Mouse (Mus musculus): ENCODE data around the gene Vmn1r214. TPM values are rescaled to one million over a fixed set of nuclear protein-coding genes. Genes with fewer than 3 reads are reported as not detected.

Gene Vmn1r214
- not detected in 2 replicates for polyA plus RNA-seq (2015; fragmentation: Nextera tagmentation; extraction: Ambion mirVana)

- no peak within 1 kb of the TSS for H3K4me3 ChIP-seq (ENCODE audit: low read depth, low read length)
- H3K4me1 ChIP-seq (ENCODE audit: control insufficient read depth, low read depth, low read length), result no peaks in the 10 kb centered on the region
- 67% methylated on average over 3 of the region's 3 CpGs for WGBS (ENCODE audit: insufficient replicate concordance)
These were observed at the start of gene Vmn1r214 for GRCm38 (mm10) chr13:23030118-23030517. Gene Vmn1r214 (plus strand): TSS chr13:23030418.

GRCm38 (mm10) chr13:22990214-22990891 lies 39.9 kb upstream of the Vmn1r214 start:
- H3K27ac ChIP-seq (ENCODE audit: low read length), result no peak overlapping the region
- no peak overlapping the region for H3K4me3 ChIP-seq (ENCODE audit: low read depth, low read length)
- no peak overlapping the region for H3K9ac ChIP-seq (ENCODE audit: low read depth, low read length)
- WGBS (ENCODE audit: insufficient replicate concordance), result 63% methylated on average over 11 of the region's 11 CpGs
- no peaks in the 10 kb centered on the region for H3K4me1 ChIP-seq (ENCODE audit: control insufficient read depth, low read depth, low read length)
- H3K27me3 ChIP-seq (ENCODE audit: control insufficient read depth, insufficient read depth, low read depth, low read length), result no peaks in the 10 kb centered on the region
- H3K9me3 ChIP-seq (replicated peaks; ENCODE audit: control insufficient read depth, low read length), result no peaks in the 10 kb centered on the region
- ATAC-seq (ENCODE audit: low read depth), result no peak
- no peaks in the 10 kb centered on the region for H3K36me3 ChIP-seq (ENCODE audit: control insufficient read depth, insufficient read depth)
- no peak overlapping the region for H3K4me2 ChIP-seq (ENCODE audit: low read depth, low read length)

More at GRCm38 (mm10) chr13:23030118-23030517, at the start of gene Vmn1r214:
- Histone ChIP-seq H3K27me3 (ENCODE audit: control insufficient read depth, insufficient read depth, low read depth, low read length) (no peaks in the 10 kb centered on the region), H3K27ac (ENCODE audit: low read length) (no peak within 1 kb of the TSS), H3K9ac (ENCODE audit: low read depth, low read length) (no peak within 1 kb of the TSS), H3K9me3 (replicated peaks; ENCODE audit: control insufficient read depth, low read length) (no peaks in the 10 kb centered on the region), H3K4me2 (ENCODE audit: low read depth, low read length) (no peak within 1 kb of the TSS), H3K36me3 (ENCODE audit: control insufficient read depth, insufficient read depth) (no peaks in the 10 kb centered on the region)
- ATAC-seq (ENCODE audit: low read depth), result no peak

GRCm38 (mm10) chr13:22992178-22992700 lies 38.0 kb upstream of the Vmn1r214 start:
- no peak for ATAC-seq (ENCODE audit: low read depth)
- H3K27me3 ChIP-seq (ENCODE audit: control insufficient read depth, insufficient read depth, low read depth, low read length), result no peaks in the 10 kb centered on the region
- no peak overlapping the region for H3K4me3 ChIP-seq (ENCODE audit: low read depth, low read length)
- H3K9ac ChIP-seq (ENCODE audit: low read depth, low read length), result no peak overlapping the region
- H3K9me3 ChIP-seq (replicated peaks; ENCODE audit: control insufficient read depth, low read length), result no peaks in the 10 kb centered on the region
- H3K27ac ChIP-seq (ENCODE audit: low read length), result no peak overlapping the region
- no peaks in the 10 kb centered on the region for H3K36me3 ChIP-seq (ENCODE audit: control insufficient read depth, insufficient read depth)
- H3K4me2 ChIP-seq (ENCODE audit: low read depth, low read length), result no peak overlapping the region
- WGBS (ENCODE audit: insufficient replicate concordance), result 39% methylated on average over 1 of the region's 1 CpGs
- H3K4me1 ChIP-seq (ENCODE audit: control insufficient read depth, low read depth, low read length), result no peaks in the 10 kb centered on the region

- no peak overlapping the region for H3K27ac ChIP-seq (ENCODE audit: low read length)
- H3K9ac ChIP-seq (ENCODE audit: low read depth, low read length), result no peak overlapping the region
- WGBS (ENCODE audit: insufficient replicate concordance), result 53% methylated on average over 2 of the region's 2 CpGs
- H3K36me3 ChIP-seq (ENCODE audit: control insufficient read depth, insufficient read depth), result no peaks in the 10 kb centered on the region
- no peaks in the 10 kb centered on the region for H3K9me3 ChIP-seq (replicated peaks; ENCODE audit: control insufficient read depth, low read length)
- no peak overlapping the region for H3K4me2 ChIP-seq (ENCODE audit: low read depth, low read length)
- no peaks in the 10 kb centered on the region for H3K4me1 ChIP-seq (ENCODE audit: control insufficient read depth, low read depth, low read length)
- no peak overlapping the region for H3K4me3 ChIP-seq (ENCODE audit: low read depth, low read length)
- no peaks in the 10 kb centered on the region for H3K27me3 ChIP-seq (ENCODE audit: control insufficient read depth, insufficient read depth, low read depth, low read length)
- ATAC-seq (ENCODE audit: low read depth), result no peak
These were observed 37.5 kb upstream of the Vmn1r214 start for GRCm38 (mm10) chr13:22992721-22993120.

GRCm38 (mm10) chr13:23007356-23007755 lies 22.9 kb upstream of the Vmn1r214 start, which contains the start of gene Vmn1r213:
Gene Vmn1r213 (plus strand): TSS chr13:23007656.
- H3K4me1 ChIP-seq (ENCODE audit: control insufficient read depth, low read depth, low read length), result no peaks in the 10 kb centered on the region
- no peak within 1 kb of the TSS for H3K4me3 ChIP-seq (ENCODE audit: low read depth, low read length)
- no peak within 1 kb of the TSS for H3K4me2 ChIP-seq (ENCODE audit: low read depth, low read length)
- no peaks in the 10 kb centered on the region for H3K9me3 ChIP-seq (replicated peaks; ENCODE audit: control insufficient read depth, low read length)
- H3K27me3 ChIP-seq (ENCODE audit: control insufficient read depth, insufficient read depth, low read depth, low read length), result no peaks in the 10 kb centered on the region
- H3K9ac ChIP-seq (ENCODE audit: low read depth, low read length), result no peak within 1 kb of the TSS
- WGBS (ENCODE audit: insufficient replicate concordance), result 50% methylated on average over 1 of the region's 1 CpGs
- no peak for ATAC-seq (ENCODE audit: low read depth)
- H3K27ac ChIP-seq (ENCODE audit: low read length), result no peak within 1 kb of the TSS
- no peaks in the 10 kb centered on the region for H3K36me3 ChIP-seq (ENCODE audit: control insufficient read depth, insufficient read depth)

GRCm38 (mm10) chr13:23018158-23018557 lies 12.1 kb upstream of the Vmn1r214 start:
- Histone ChIP-seq H3K9me3 (replicated peaks; ENCODE audit: control insufficient read depth, low read length) (no peaks in the 10 kb centered on the region), H3K4me1 (ENCODE audit: control insufficient read depth, low read depth, low read length) (no peaks in the 10 kb centered on the region), H3K27ac (ENCODE audit: low read length) (no peak overlapping the region), H3K4me3 (ENCODE audit: low read depth, low read length) (no peak overlapping the region), H3K9ac (ENCODE audit: low read depth, low read length) (no peak overlapping the region), H3K4me2 (ENCODE audit: low read depth, low read length) (no peak overlapping the region), H3K36me3 (ENCODE audit: control insufficient read depth, insufficient read depth) (no peaks in the 10 kb centered on the region), H3K27me3 (ENCODE audit: control insufficient read depth, insufficient read depth, low read depth, low read length) (no peaks in the 10 kb centered on the region)
- no peak for ATAC-seq (ENCODE audit: low read depth)

GRCm38 (mm10) chr13:23024812-23025211 lies 5.4 kb upstream of the Vmn1r214 start:
- ATAC-seq (ENCODE audit: low read depth), result no peak
- Histone ChIP-seq H3K4me3 (ENCODE audit: low read depth, low read length) (no peak overlapping the region), H3K27ac (ENCODE audit: low read length) (no peak overlapping the region), H3K9me3 (replicated peaks; ENCODE audit: control insufficient read depth, low read length) (no peaks in the 10 kb centered on the region), H3K27me3 (ENCODE audit: control insufficient read depth, insufficient read depth, low read depth, low read length) (no peaks in the 10 kb centered on the region), H3K4me2 (ENCODE audit: low read depth, low read length) (no peak overlapping the region), H3K9ac (ENCODE audit: low read depth, low read length) (no peak overlapping the region), H3K36me3 (ENCODE audit: control insufficient read depth, insufficient read depth) (no peaks in the 10 kb centered on the region), H3K4me1 (ENCODE audit: control insufficient read depth, low read depth, low read length) (no peaks in the 10 kb centered on the region)

GRCm38 (mm10) chr13:23057778-23058177 lies 27.6 kb downstream of the Vmn1r214 start:
- ATAC-seq (ENCODE audit: low read depth), result no peak
- WGBS (ENCODE audit: insufficient replicate concordance), result 20% methylated on average over 1 of the region's 1 CpGs
- H3K4me2 ChIP-seq (ENCODE audit: low read depth, low read length), result no peak overlapping the region
- H3K36me3 ChIP-seq (ENCODE audit: control insufficient read depth, insufficient read depth), result no peaks in the 10 kb centered on the region
- no peaks in the 10 kb centered on the region for H3K27me3 ChIP-seq (ENCODE audit: control insufficient read depth, insufficient read depth, low read depth, low read length)
- no peak overlapping the region for H3K27ac ChIP-seq (ENCODE audit: low read length)
- no peak overlapping the region for H3K9ac ChIP-seq (ENCODE audit: low read depth, low read length)
- H3K9me3 ChIP-seq (replicated peaks; ENCODE audit: control insufficient read depth, low read length), result no peaks in the 10 kb centered on the region
- no peaks in the 10 kb centered on the region for H3K4me1 ChIP-seq (ENCODE audit: control insufficient read depth, low read depth, low read length)
- no peak overlapping the region for H3K4me3 ChIP-seq (ENCODE audit: low read depth, low read length)

- H3K9me3 ChIP-seq (replicated peaks; ENCODE audit: control insufficient read depth, low read length), result no peaks in the 10 kb centered on the region
- ATAC-seq (ENCODE audit: low read depth), result no peak
- H3K36me3 ChIP-seq (ENCODE audit: control insufficient read depth, insufficient read depth), result no peaks in the 10 kb centered on the region
- H3K4me1 ChIP-seq (ENCODE audit: control insufficient read depth, low read depth, low read length), result no peaks in the 10 kb centered on the region
- H3K4me3 ChIP-seq (ENCODE audit: low read depth, low read length), result no peak within 1 kb of the TSS
- no peak within 1 kb of the TSS for H3K27ac ChIP-seq (ENCODE audit: low read length)
- no peaks in the 10 kb centered on the region for H3K27me3 ChIP-seq (ENCODE audit: control insufficient read depth, insufficient read depth, low read depth, low read length)
- H3K4me2 ChIP-seq (ENCODE audit: low read depth, low read length), result no peak within 1 kb of the TSS
- no peak within 1 kb of the TSS for H3K9ac ChIP-seq (ENCODE audit: low read depth, low read length)
- WGBS (ENCODE audit: insufficient replicate concordance), result 45% methylated on average over 1 of the region's 1 CpGs
These were observed 37.5 kb downstream of the Vmn1r214 start, which contains the start of gene Vmn1r215 for GRCm38 (mm10) chr13:23067725-23068124. Gene Vmn1r215 (plus strand): TSS chr13:23068025.

Measured in liver, embryonic 16.5 days (tissue).